Mouse (Mus musculus): ENCODE results near the gene AI464131. TPM values are rescaled to one million over a fixed set of nuclear protein-coding genes. Genes with fewer than 3 reads are reported as not detected.

Gene AI464131
- polyA plus RNA-seq, 1 experiment from 2014 or later, result 4.2 TPM

DNA sequence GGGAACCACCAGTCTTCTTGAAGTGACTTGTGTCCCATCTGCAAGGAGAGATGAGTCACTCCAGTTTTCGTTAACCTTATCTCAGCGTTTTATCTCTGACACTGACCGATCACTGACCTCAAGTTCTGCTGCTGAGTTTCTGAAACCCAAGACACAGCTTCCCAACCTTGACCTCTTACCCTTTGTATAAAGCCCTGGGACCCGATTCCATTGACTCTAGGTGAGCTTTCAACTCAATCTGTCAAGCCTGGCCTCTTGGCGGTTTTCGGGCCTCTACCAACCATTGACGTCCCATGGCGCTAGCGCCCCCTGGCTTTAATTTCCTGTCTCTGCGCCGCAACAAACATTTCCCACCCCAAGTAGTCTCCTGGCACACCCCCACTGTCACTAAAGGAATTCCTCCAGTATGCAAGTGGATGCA is 2.3 kb upstream of the AI464131 start:
- no peak overlapping the region for H3K27ac ChIP-seq
- H3K9me3 ChIP-seq, result no peaks in the 10 kb centered on the region
- no peak overlapping the region for H3K4me2 ChIP-seq
- peaks cover 14% of the 10 kb centered on the region for H3K4me1 ChIP-seq
- ATAC-seq (ENCODE audit: borderline replicate concordance, extremely low read depth, low FRiP score, low TSS enrichment), result no peak
- H3K36me3 ChIP-seq, result no peaks in the 10 kb centered on the region
- H3K9ac ChIP-seq, result no peak overlapping the region
- H3K4me3 ChIP-seq, result no peak overlapping the region
- H3K27me3 ChIP-seq, result peaks cover 21% of the 10 kb centered on the region
- WGBS, result 59% methylated on average over 11 of the region's 11 CpGs

DNA sequence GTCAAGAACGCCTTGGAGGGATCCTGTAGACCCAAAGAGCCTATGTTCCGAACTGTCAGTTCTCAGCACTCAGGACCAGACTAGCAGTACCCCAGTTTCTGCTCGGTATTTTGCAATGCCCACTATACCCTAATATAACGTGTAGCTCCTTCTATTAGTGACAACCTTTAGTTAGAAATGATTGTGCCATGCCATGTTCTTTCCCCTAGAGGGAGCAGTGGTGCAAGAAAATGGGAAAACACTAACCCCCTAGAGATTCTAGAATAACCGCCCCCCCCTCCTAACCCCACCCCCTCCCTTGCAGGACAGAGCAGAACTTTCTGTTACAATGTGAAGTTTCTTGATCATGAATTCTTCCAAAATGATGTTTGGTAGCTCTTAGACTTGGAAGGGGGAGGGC is 1.4 kb upstream of the AI464131 start:
- H3K4me2 ChIP-seq, result no peak overlapping the region
- H3K27ac ChIP-seq, result no peak overlapping the region
- peaks cover 14% of the 10 kb centered on the region for H3K4me1 ChIP-seq
- WGBS, result 63% methylated on average over 5 of the region's 5 CpGs
- no peak overlapping the region for H3K4me3 ChIP-seq
- H3K36me3 ChIP-seq, result no peaks in the 10 kb centered on the region
- no peak for ATAC-seq (ENCODE audit: borderline replicate concordance, extremely low read depth, low FRiP score, low TSS enrichment)
- H3K9me3 ChIP-seq, result no peaks in the 10 kb centered on the region
- no peak overlapping the region for H3K9ac ChIP-seq
- peaks cover 29% of the 10 kb centered on the region for H3K27me3 ChIP-seq

DNA sequence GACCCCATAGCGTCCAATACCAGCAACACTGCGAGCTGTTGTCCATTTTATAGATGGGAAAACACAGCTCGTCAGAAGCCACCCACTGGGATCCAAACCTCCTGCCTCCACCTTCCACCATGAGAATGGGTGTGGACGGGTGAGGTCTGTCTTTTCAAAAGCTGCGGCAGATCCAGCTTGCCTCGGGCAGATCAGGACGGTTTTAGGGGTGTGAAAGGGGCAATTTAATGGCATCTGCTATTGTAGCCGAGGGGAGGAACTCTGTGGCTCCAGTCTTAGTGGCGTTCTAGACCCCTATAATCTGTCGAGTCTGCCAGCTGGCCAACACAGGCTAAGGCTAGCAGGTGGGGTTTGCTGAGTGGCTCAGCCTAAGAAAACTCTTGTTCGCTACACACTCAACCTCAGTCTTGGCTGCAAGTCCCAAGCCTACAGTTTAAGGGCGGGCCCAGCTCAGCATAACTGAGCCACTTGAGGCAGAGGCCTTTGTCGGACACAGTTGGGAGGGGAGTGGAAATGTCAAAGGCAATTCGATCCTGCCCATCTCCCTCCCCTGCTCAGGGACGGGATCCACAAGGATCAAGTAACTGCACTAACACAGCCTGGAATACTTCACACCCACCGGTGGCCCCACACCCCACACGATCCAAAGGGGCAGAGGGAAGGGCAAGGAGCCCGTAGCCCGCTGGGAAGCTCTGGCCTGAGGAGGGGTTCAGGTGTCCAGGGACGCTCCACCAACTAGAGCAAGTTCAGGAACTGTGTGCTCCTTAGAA is 520 bp downstream of the AI464131 start:
- peak; percentile 48 for ATAC-seq (ENCODE audit: borderline replicate concordance, extremely low read depth, low FRiP score, low TSS enrichment)
- H3K4me2 ChIP-seq, result peak overlapping the region; percentile 85
- WGBS, result 13% methylated on average over 20 of the region's 20 CpGs
- H3K4me1 ChIP-seq, result peaks cover 32% of the 10 kb centered on the region
- H3K9ac ChIP-seq, result peak overlapping the region; percentile 41
- peaks cover 46% of the 10 kb centered on the region for H3K27me3 ChIP-seq
- H3K36me3 ChIP-seq, result no peaks in the 10 kb centered on the region
- peak overlapping the region; percentile 45 for H3K4me3 ChIP-seq
- H3K27ac ChIP-seq, result peak overlapping the region; percentile 64
- no peaks in the 10 kb centered on the region for H3K9me3 ChIP-seq

DNA sequence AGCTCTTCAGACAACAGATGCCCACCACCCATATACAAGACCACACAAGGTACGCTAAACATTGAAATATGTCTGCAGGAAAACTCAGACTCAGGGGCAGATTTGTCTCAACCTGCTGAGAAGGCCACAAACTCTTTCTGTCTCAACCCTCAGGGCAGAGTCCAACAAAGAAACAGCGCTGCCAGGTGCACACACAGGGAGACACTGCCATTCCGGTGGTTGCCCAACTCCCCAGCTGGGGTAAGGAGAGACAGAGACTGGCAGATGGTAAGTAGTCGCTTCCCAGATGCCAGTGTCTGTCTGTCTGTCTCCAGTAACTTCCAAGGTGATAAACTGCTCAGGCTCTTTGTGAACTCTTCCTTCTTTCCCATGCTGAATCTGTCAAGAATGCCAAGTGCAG is 2.1 kb downstream of the AI464131 start:
- Histone ChIP-seq H3K27me3 (peaks cover 57% of the 10 kb centered on the region), H3K9ac (no peak overlapping the region), H3K36me3 (no peaks in the 10 kb centered on the region), H3K27ac (no peak overlapping the region), H3K4me3 (no peak overlapping the region), H3K9me3 (no peaks in the 10 kb centered on the region), H3K4me1 (peaks cover 26% of the 10 kb centered on the region), H3K4me2 (no peak overlapping the region)
- WGBS, result 76% methylated on average over 4 of the region's 4 CpGs
- ATAC-seq (ENCODE audit: borderline replicate concordance, extremely low read depth, low FRiP score, low TSS enrichment), result no peak

DNA sequence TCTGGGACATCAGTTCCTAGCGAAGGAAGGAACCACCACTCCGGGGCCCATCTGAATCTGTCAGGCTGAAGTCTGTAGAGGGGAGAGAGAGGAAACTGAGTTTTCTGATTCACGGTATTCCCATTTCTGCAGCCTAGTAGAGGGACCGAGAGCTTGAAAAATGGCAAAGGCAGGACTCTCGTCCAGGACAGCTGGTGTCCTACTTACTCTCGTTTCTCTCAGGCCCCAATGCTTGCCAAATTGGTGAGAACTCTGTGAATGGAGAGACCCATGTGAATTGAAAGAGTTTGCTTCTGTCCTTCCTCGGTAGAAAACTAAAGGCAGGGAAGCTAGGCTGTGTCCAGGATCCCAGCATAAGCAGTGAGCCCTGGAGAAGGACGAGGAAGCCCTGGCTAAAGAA is 3.3 kb downstream of the AI464131 start:
- 67% methylated on average over 8 of the region's 8 CpGs for WGBS
- H3K27ac ChIP-seq, result no peak overlapping the region
- no peak for ATAC-seq (ENCODE audit: borderline replicate concordance, extremely low read depth, low FRiP score, low TSS enrichment)
- H3K9ac ChIP-seq, result no peak overlapping the region
- H3K4me3 ChIP-seq, result no peak overlapping the region
- peaks cover 26% of the 10 kb centered on the region for H3K4me1 ChIP-seq
- no peaks in the 10 kb centered on the region for H3K9me3 ChIP-seq
- no peaks in the 10 kb centered on the region for H3K36me3 ChIP-seq
- no peak overlapping the region for H3K4me2 ChIP-seq
- peaks cover 61% of the 10 kb centered on the region for H3K27me3 ChIP-seq

DNA sequence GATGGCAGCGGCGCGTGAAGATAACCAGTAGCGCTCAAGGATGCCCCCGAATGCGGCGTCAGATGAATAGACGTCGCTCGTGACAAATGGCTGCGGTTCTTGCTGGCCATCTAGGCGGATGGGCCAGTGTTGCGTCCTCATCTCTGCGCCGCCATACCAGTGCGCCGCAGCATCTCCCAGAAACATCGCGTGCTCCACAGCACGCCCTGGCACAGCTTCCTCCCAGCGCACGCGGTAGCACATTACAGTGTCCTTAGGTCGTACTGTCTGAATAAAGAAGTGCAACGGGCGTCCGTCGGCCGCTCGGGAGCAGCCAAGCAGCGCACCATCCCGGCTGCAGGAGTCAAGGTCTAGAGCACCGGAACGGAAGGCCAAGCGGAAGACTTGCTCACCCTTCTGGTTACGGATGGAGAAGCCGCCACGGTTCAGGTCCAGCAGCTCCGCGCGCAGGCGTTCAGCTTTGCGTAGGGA is 3.9 kb downstream of the AI464131 start:
- ATAC-seq (ENCODE audit: borderline replicate concordance, extremely low read depth, low FRiP score, low TSS enrichment), result no peak
- H3K36me3 ChIP-seq, result no peaks in the 10 kb centered on the region
- 4% methylated on average over 43 of the region's 43 CpGs for WGBS
- H3K4me1 ChIP-seq, result peaks cover 26% of the 10 kb centered on the region
- H3K9me3 ChIP-seq, result no peaks in the 10 kb centered on the region
- peak overlapping the region; percentile 60 for H3K4me2 ChIP-seq
- H3K9ac ChIP-seq, result no peak overlapping the region
- H3K27ac ChIP-seq, result no peak overlapping the region
- peaks cover 61% of the 10 kb centered on the region for H3K27me3 ChIP-seq
- peak overlapping the region; percentile 31 for H3K4me3 ChIP-seq

DNA sequence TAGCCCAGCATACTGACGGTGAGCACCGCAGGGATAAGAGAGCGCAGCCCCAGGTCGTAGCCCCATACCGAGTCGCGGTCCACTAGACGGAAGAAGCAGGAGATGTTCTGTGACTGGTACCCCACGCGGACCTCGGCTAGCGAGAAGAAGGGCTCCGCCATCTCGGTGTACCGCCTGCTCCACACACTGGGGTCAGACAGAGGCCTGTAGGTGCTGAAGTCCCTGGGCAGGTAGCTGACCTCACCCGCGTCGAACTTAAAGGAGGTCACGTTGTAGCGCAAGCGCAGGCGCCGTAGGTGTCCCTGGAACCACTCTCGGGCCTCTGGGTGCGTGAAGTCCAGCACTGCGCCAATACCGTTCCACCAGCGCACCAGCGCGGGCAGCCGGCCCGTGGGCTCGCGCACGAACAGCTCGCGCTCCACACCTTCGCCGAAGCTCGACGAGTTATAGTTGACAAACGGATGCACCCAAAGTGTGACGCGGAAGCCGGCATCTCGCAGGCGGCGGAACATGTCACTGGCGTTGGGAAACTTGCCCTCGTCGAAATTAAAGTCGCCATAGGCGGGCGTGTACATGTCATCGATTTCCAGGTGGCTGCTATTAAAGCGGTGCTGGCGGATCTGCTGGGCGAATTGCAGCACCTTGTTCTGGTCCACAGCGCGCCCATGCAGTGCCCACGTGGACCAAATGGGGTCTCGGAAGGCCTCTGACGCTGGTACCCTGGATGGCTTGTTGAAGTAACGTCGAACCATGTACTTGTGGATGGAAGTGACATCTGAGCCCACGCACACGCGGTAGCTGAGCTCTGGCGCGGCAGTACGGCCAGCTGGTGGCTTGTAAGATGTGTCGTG is 4.7 kb downstream of the AI464131 start:
- H3K9me3 ChIP-seq, result no peaks in the 10 kb centered on the region
- H3K27ac ChIP-seq, result no peak overlapping the region
- peak overlapping the region; percentile 60 for H3K4me2 ChIP-seq
- H3K36me3 ChIP-seq, result no peaks in the 10 kb centered on the region
- H3K4me1 ChIP-seq, result peaks cover 24% of the 10 kb centered on the region
- no peak for ATAC-seq (ENCODE audit: borderline replicate concordance, extremely low read depth, low FRiP score, low TSS enrichment)
- WGBS, result 5% methylated on average over 72 of the region's 72 CpGs
- H3K27me3 ChIP-seq, result peaks cover 61% of the 10 kb centered on the region
- peak overlapping the region; percentile 31 for H3K4me3 ChIP-seq
- H3K9ac ChIP-seq, result no peak overlapping the region

DNA sequence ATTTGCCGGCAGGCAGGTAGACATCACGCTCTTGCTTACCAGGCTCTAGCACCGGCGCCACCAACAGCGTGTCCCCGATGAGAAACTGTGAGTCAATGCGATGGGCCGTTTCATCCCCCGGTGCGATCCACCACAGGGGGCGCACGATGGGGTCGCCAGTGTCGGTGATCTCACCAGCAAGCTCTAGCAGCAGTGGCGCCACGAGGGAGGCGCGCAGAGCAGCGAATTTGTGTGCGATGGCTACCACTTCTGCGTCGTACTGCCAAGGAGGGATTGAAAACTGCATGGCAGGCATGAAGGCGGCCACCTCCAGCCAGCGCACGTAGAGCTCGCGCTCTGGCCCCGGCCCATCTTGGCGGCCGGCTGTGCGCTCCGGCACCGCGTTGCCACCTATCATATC is 5.3 kb downstream of the AI464131 start:
- Histone ChIP-seq H3K4me2 (peak overlapping the region; percentile 60), H3K4me1 (peaks cover 20% of the 10 kb centered on the region), H3K9ac (no peak overlapping the region), H3K27ac (no peak overlapping the region), H3K36me3 (no peaks in the 10 kb centered on the region), H3K27me3 (peaks cover 61% of the 10 kb centered on the region), H3K9me3 (no peaks in the 10 kb centered on the region), H3K4me3 (peak overlapping the region; percentile 31)
- ATAC-seq (ENCODE audit: borderline replicate concordance, extremely low read depth, low FRiP score, low TSS enrichment), result no peak
- 2% methylated on average over 34 of the region's 34 CpGs for WGBS

DNA sequence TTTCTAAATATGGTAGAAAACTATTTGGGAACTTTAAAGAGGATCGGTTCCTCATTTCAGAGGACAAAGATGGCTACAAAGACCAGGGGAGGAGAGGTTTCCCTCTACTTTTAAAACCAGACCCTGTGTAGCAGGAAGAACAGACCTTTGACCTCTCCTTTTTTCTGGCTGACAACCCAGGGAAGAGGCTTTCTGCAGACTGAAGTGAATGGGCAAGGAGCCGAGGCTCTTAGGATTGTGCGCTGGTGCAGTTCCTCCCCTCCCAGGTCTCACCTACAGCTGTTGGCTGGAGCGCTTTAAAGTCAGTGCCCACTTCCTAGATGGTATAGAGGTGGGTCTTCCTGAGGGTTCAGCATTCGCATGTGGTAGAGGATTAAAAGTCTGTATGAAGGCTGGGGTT is 5.8 kb downstream of the AI464131 start:
- Histone ChIP-seq H3K27ac (no peak overlapping the region), H3K27me3 (peaks cover 61% of the 10 kb centered on the region), H3K9me3 (no peaks in the 10 kb centered on the region), H3K4me1 (peaks cover 19% of the 10 kb centered on the region), H3K9ac (no peak overlapping the region), H3K4me2 (no peak overlapping the region), H3K36me3 (no peaks in the 10 kb centered on the region), H3K4me3 (no peak overlapping the region)
- ATAC-seq (ENCODE audit: borderline replicate concordance, extremely low read depth, low FRiP score, low TSS enrichment), result no peak
- 56% methylated on average over 5 of the region's 5 CpGs for WGBS

DNA sequence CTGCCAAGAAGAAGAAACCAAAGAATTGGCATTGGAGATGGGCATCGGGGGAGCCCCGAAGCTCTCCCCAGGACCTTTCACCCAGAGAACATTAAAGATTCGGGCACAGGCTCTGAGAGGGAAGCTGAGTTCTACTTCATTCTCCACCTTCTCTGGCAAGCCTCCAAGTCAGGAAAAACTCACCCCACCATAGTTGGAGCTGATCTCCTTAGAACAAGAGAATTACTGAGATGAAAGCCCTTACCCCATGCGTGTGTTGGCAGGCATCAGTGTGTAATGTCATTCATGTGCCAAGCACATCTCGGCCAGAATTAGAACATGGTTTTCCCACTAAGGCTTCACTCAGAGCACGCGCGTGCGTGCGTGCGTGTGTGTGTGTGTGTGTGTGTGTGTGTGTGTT is 7.0 kb downstream of the AI464131 start:
- Histone ChIP-seq H3K4me1 (peaks cover 19% of the 10 kb centered on the region), H3K9ac (no peak overlapping the region), H3K36me3 (no peaks in the 10 kb centered on the region), H3K4me3 (no peak overlapping the region), H3K27me3 (peaks cover 50% of the 10 kb centered on the region), H3K4me2 (no peak overlapping the region), H3K9me3 (no peaks in the 10 kb centered on the region), H3K27ac (no peak overlapping the region)
- whole genome bisulfite sequencing, result 78% methylated on average over 11 of the region's 11 CpGs
- no peak for ATAC-seq (ENCODE audit: borderline replicate concordance, extremely low read depth, low FRiP score, low TSS enrichment)

DNA sequence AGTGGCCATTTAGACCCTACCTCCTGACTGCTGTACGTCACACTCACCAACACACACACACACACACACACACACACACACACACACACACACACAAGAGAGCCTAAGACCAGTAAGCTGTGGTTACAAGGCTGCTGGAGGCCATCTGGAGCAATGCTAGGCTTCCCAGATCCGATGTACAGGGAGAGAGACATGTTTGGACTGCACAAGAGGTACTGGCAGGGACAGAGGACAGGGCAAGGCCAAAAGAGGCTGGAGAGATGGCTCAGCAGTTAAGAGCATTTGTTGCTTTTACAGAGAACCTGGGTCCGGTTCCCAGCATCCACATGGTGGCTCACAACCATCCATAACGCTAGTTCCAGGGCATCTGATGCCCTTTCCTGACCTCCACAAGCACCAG is 7.8 kb downstream of the AI464131 start:
- H3K4me1 ChIP-seq, result peaks cover 19% of the 10 kb centered on the region
- 80% methylated on average over 4 of the region's 4 CpGs for WGBS
- H3K4me3 ChIP-seq, result no peak overlapping the region
- ATAC-seq (ENCODE audit: borderline replicate concordance, extremely low read depth, low FRiP score, low TSS enrichment), result no peak
- no peak overlapping the region for H3K9ac ChIP-seq
- no peaks in the 10 kb centered on the region for H3K9me3 ChIP-seq
- no peaks in the 10 kb centered on the region for H3K36me3 ChIP-seq
- H3K4me2 ChIP-seq, result no peak overlapping the region
- peaks cover 43% of the 10 kb centered on the region for H3K27me3 ChIP-seq
- H3K27ac ChIP-seq, result no peak overlapping the region

DNA sequence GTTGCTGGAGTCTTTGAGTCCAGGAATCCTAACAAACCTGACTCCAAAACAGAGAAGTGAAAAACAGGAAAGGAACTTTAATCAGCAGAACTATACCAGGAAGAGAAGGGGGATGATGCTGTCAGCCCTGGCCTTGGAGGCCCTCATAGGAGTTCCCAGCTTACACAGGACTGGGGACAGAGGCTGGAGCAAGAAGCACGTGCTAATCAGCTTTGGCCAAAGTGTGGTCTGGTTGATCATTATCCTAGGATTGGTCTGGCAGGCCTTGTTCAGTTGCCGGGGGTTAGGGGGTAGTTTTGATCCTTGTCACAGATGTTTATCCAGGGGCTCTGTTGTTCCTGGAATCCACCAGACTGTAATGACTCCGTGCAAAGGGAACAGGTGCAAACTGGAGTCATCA is 8.5 kb downstream of the AI464131 start:
- ATAC-seq (ENCODE audit: borderline replicate concordance, extremely low read depth, low FRiP score, low TSS enrichment), result no peak
- Histone ChIP-seq H3K27ac (no peak overlapping the region), H3K4me1 (peaks cover 19% of the 10 kb centered on the region)

More for the DNA sequence above, 8.5 kb downstream of the AI464131 start:
- no peak overlapping the region for H3K4me2 ChIP-seq
- H3K9ac ChIP-seq, result no peak overlapping the region
- no peaks in the 10 kb centered on the region for H3K36me3 ChIP-seq
- no peaks in the 10 kb centered on the region for H3K9me3 ChIP-seq
- WGBS, result 21% methylated on average over 3 of the region's 3 CpGs
- H3K27me3 ChIP-seq, result peaks cover 36% of the 10 kb centered on the region
- H3K4me3 ChIP-seq, result no peak overlapping the region

All from lung, embryonic 15.5 days (tissue).